Mouse (Mus musculus) gastrocnemius, postnatal 10 days (tissue): ENCODE results near the gene Efcab11. TPM values are rescaled to one million over a fixed set of nuclear protein-coding genes. Genes with fewer than 3 reads are reported as not detected.
"Not testable (repeated sequence)": the region's sequence is repeated elsewhere in the genome, so short reads cannot be mapped to it uniquely, and the experiment has no call there.

Experiments
- DNase-seq: peaks from one replicate; pipeline ENCODE4 v3.0.0; 2021; ENCODE audit warnings: mixed read lengths
- total RNA-seq, 2 experiments: library from RNA; stranded (reverse); gene quantifications; 2 replicates each; pipeline ENCODE4 v1.2.3; 2021

Gene Efcab11
- total RNA-seq, 2 experiments from 2014 or later: 0.84 to 1.7 TPM

- no peak for DNase-seq
These were observed 76.3 kb downstream of the Efcab11 start for GRCm38 (mm10) chr12:99807891-99808290.

- DNase-seq: not testable (repeated sequence)
These were observed 77.5 kb downstream of the Efcab11 start for GRCm38 (mm10) chr12:99806741-99807140.

GRCm38 (mm10) chr12:99795921-99796320, 88.3 kb downstream of the Efcab11 start:
- no peak for DNase-seq

GRCm38 (mm10) chr12:99794792-99795620, 89.2 kb downstream of the Efcab11 start:
- DNase-seq: no peak

- DNase-seq: no peak
These were observed 90.1 kb downstream of the Efcab11 start for GRCm38 (mm10) chr12:99794158-99794515.

GRCm38 (mm10) chr12:99793465-99794157, 90.6 kb downstream of the Efcab11 start:
- no peak for DNase-seq

- no peak for DNase-seq
These were observed 94.8 kb downstream of the Efcab11 start for GRCm38 (mm10) chr12:99789283-99789960.

- no peak for DNase-seq
These were observed 102.5 kb downstream of the Efcab11 start for GRCm38 (mm10) chr12:99781774-99782173.

GRCm38 (mm10) chr12:99780396-99780795, 103.8 kb downstream of the Efcab11 start:
- no peak for DNase-seq

- DNase-seq: no peak
These were observed 104.3 kb downstream of the Efcab11 start for GRCm38 (mm10) chr12:99779908-99780307.

GRCm38 (mm10) chr12:99776497-99777139, 107.6 kb downstream of the Efcab11 start:
- DNase-seq: no peak

GRCm38 (mm10) chr12:99774864-99775263, 109.4 kb downstream of the Efcab11 start:
- no peak for DNase-seq

GRCm38 (mm10) chr12:99773636-99774193, 110.5 kb downstream of the Efcab11 start:
- no peak for DNase-seq

GRCm38 (mm10) chr12:99771018-99771417, 113.2 kb downstream of the Efcab11 start:
- no peak for DNase-seq

GRCm38 (mm10) chr12:99769626-99770025, 114.6 kb downstream of the Efcab11 start:
- no peak for DNase-seq

GRCm38 (mm10) chr12:99767691-99768090, 116.5 kb downstream of the Efcab11 start:
- DNase-seq: no peak

GRCm38 (mm10) chr12:99765979-99766378, 118.3 kb downstream of the Efcab11 start:
- no peak for DNase-seq

- no peak for DNase-seq
These were observed 120.2 kb downstream of the Efcab11 start for GRCm38 (mm10) chr12:99764053-99764452.

GRCm38 (mm10) chr12:99757754-99758526, 126.3 kb downstream of the Efcab11 start:
- DNase-seq: no peak

GRCm38 (mm10) chr12:99756914-99757687, 127.1 kb downstream of the Efcab11 start:
- no peak for DNase-seq

GRCm38 (mm10) chr12:99756213-99756612, 128.0 kb downstream of the Efcab11 start:
- DNase-seq: no peak
